Mouse (Mus musculus) retina, embryonic 14.5 days (tissue): ENCODE measurements around the gene Mark3.
A peak's percentile ranks its signal among the peaks of the same experiment; 100 is the strongest.

Experiments used
- DNase-seq: peaks from one replicate; pipeline ENCODE4 v3.0.0-alpha.2; 2015; ENCODE audit warnings: low spot score

Gene Mark3

DNA sequence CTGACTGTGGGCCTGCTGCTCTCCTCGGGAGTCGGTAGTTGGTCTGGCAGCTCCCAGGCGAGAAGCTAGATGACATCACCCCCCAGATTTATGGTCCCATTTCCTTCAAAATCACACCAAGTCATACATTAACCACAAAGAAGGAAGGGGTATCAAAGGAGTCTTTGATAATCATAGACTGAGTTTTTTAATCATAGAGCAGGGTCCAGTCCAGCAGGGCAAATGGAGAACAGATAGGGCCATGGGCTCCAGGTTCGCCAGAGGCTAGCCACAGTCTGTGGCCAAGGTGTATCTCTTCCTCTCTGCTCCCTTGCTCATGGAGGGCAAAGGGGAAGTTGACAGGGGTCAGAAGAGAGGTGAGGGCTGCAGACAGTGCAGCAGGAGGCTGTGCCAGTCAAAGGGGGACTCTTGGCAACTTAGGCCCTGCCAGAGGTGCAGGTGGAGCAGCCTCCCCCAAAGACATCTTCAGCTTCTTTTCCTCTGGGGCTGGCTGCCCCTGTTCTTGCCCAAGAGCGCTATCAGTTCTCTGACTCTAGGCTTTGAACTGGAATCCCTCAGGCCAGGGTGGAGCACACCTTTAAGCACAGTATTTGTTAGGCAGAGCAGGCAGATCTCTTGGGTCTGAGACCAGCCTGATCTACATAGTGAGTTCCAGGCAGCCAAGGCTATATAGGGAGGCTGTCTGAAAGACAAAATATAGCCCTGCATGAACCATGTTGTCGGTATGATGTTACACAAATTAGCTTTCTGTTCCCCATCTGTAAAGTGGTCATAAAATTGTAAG, 101.7 kb downstream of the Mark3 start:
- DNase-seq: no peak

GRCm38 (mm10) chr12:111677421-111677820, 103.1 kb downstream of the Mark3 start:
- no peak for DNase-seq

GRCm38 (mm10) chr12:111677882-111678669, 103.8 kb downstream of the Mark3 start, which contains the start of gene Trmt61a:
Trmt61a (plus strand) TSS chr12:111678105.
- peak; percentile 97 for DNase-seq

DNA sequence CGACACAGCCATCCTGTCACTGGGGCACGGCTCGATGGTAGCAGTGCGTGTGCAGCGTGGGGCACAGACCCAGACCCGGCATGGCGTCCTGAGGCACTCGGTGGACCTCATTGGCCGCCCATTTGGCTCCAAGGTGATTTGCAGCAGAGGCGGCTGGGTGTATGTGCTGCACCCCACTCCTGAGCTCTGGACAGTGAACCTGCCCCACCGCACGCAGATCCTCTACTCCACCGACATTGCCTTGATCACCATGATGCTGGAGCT, 104.3 kb downstream of the Mark3 start:
- DNase-seq: no peak

GRCm38 (mm10) chr12:111678997-111679396, 104.7 kb downstream of the Mark3 start:
- no peak for DNase-seq

- no peak for DNase-seq
Observed at GRCm38 (mm10) chr12:111680661-111681060, 106.3 kb downstream of the Mark3 start.

DNA sequence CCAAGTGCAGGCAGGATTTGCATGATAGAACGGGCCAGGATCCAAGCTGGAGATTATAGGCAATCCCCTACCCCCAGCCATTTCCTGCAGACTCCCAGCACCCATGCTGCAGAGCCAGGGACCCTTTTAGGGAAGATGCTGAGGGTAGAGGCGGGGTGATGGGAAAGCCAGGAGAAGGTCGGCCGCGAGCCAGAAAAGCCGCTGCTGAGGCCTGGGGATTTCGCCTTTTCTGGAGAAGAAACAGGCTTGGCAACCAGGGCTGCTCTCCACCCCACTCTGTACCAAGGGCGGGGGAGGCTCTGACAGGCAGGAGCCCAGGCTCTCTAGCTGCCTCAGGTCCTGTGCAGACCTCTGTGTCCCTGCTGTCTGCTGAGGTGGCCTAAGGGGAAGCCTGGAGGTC, 107.0 kb downstream of the Mark3 start:
- DNase-seq: no peak

- DNase-seq: no peak
Observed at GRCm38 (mm10) chr12:111682003-111682402, 107.7 kb downstream of the Mark3 start.

DNA sequence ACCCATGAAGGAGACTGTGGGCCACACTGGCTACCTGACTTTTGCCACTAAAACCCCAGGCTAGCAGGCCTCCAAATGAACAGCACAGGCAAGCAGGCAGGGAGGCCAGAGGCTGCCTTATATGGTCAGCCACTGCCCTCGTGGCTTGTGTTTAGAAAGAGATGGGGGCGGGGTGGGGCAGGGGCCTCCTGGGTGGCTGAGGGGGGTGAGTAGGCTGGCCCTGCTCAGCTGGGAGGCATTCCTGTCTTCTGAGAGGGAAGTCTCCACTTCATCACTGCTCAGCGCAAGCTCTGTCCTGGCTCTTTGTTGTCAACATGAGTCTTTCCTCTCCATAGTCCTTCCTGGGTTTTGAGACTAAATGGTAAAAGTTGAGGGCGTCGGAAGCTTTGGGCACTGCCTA, 108.5 kb downstream of the Mark3 start:
- no peak for DNase-seq

GRCm38 (mm10) chr12:111686390-111686789, 112.1 kb downstream of the Mark3 start:
- DNase-seq: no peak

DNA sequence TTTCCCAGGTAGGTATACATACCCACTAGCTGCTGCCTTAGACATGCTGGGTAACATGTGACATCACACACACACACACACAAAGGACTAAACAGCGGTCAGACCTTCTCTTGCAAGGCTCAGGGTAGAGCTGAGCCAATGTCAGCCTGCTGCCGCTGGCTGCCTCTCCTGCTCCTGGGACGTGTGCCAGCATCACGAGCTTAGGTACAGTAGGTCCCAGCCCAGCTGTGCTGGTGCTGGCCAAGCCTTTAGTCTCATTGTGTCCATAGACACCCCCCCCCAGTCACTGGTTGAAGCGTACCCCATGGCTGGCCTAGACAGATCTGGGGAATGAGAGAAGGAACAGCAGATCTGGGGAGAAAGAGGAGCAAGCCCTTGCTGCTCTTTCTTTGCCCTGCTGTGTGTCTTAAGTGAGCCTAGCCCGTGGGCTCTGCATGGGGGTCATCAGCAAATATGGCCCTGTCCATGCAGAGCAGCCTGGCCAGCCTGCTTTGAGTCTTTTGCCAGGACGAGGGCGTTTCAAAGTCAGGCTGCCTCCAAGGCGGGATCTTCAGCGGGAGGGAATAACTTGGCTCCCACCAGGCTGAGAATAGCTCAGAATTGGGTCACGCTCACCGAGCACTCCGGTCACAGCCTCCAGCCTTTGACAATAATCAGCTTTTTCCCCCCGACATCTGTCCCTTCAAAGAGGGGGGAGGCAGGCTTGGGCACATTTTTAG, 113.2 kb downstream of the Mark3 start:
- DNase-seq: peak; percentile 76

- DNase-seq: peak; percentile 59
Observed at GRCm38 (mm10) chr12:111688069-111688428, 113.7 kb downstream of the Mark3 start.

GRCm38 (mm10) chr12:111689426-111689825, 115.1 kb downstream of the Mark3 start:
- no peak for DNase-seq

DNA sequence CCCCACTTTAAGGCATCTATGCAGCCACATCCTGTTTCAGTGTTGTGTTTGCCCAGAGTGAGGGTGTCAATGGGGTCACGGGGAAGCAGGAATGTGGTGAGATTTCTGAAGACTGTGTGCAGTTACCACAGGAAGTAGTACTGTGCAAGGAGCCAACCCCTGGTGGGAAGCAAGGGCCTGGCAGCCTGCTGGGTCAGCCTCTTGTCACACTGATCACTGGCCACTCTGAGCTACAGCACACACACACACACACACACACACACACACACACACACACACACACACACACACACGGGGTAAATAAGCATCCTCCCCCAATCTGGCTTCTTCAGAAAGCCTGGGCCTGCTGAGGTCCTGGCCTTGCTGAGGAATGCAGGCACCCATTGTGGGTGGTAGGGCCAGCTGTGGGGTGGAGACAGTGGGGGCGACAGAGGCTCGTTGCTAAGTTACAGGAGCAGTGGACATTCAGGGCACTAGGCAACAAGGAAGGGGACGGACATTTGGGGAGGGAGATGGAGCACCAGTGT, 117.1 kb downstream of the Mark3 start:
- DNase-seq: peak; percentile 82

- no peak for DNase-seq
Observed at GRCm38 (mm10) chr12:111692899-111693298, 118.6 kb downstream of the Mark3 start.

GRCm38 (mm10) chr12:111693341-111694270, 119.3 kb downstream of the Mark3 start:
- DNase-seq: peak; percentile 91

GRCm38 (mm10) chr12:111694271-111694781, 120.0 kb downstream of the Mark3 start:
- DNase-seq: no peak

GRCm38 (mm10) chr12:111694880-111695804, 120.8 kb downstream of the Mark3 start:
- peak; percentile 79 for DNase-seq

GRCm38 (mm10) chr12:111696239-111696638, 121.9 kb downstream of the Mark3 start:
- peak; percentile 90 for DNase-seq

- DNase-seq: no peak
Observed at GRCm38 (mm10) chr12:111697708-111698107, 123.4 kb downstream of the Mark3 start.
